In genomic region chr3:131137119-131137781, GRCm38 (mm10) we compare ENCODE assay signal across 11 mouse cellular contexts. TPM values are rescaled to one million over a fixed set of nuclear protein-coding genes. Genes with fewer than 3 reads are reported as not detected.
A peak's percentile ranks its signal among the peaks of the same experiment; 100 is the strongest.
DNase-seq lines count a peak whose midpoint lies in the region; ATAC-seq lines count a peak whose summit lies in the region.
"Had no signal": no experiment of that assay in that cellular context is flagged by ENCODE, and none has a peak within 500 bp of the region (broad histone marks: within the 10 kb centered on the region; RNA-seq: fewer than 3 reads in every experiment).

No protein-coding gene starts in this region.

- ATAC-seq in limb, embryonic 13.5 days (ENCODE audit: low FRiP score, low read depth): peak; percentile 67; the same call in 1 of the 2 replicates
- ATAC-seq: liver, embryonic 12.5 days; Patski had no signal

- H3K9me3 ChIP-seq in forebrain, embryonic 10.5 days: no peaks in the 10 kb centered on the region
- no peaks in the 10 kb centered on the region for H3K9me3 ChIP-seq in limb, embryonic 13.5 days
- H3K9me3 ChIP-seq: liver, embryonic 12.5 days had no signal

- intact Hi-C loops in left cerebral cortex, postnatal 4 days (cut with DNase I): no loop called here

- 23% methylated on average over 18 of the region's 18 CpGs for WGBS in forebrain, embryonic 10.5 days
- 26% methylated on average over 18 of the region's 18 CpGs for WGBS in limb, embryonic 13.5 days

- H3K4me3 ChIP-seq in forebrain, embryonic 10.5 days: peak overlapping the region; percentile 35
- peak overlapping the region; percentile 5 for H3K4me3 ChIP-seq in limb, embryonic 13.5 days
- H3K4me3 ChIP-seq: liver, embryonic 12.5 days had no signal

- H3K27me3 ChIP-seq in forebrain, embryonic 10.5 days (ENCODE audit: poor library complexity, severe bottlenecking): 0 out of 2 replicates have a peak, but pooled peaks cover 2% of the 10 kb centered on the region
- no peaks in the 10 kb centered on the region for H3K27me3 ChIP-seq in limb, embryonic 13.5 days
- no peaks in the 10 kb centered on the region for H3K27me3 ChIP-seq in splenic B cell, adult 2 months (ENCODE audit: control insufficient read depth, insufficient read depth, low read length, poor library complexity, severe bottlenecking)
- H3K27me3 ChIP-seq: Patski had no signal

- peak overlapping the region; percentile 56 for H3K4me2 ChIP-seq in limb, embryonic 13.5 days (replicated peaks)
- H3K4me2 ChIP-seq: liver, embryonic 12.5 days had no signal

- H3K27ac ChIP-seq in forebrain, embryonic 10.5 days: peak overlapping the region; percentile 83
- peak overlapping the region; percentile 44; the same call in 1 of the 2 replicates for H3K27ac ChIP-seq in limb, embryonic 13.5 days
- H3K27ac ChIP-seq: liver, embryonic 12.5 days had no signal

- H3K4me1 ChIP-seq in forebrain, embryonic 10.5 days: peaks cover 79% of the 10 kb centered on the region
- H3K4me1 ChIP-seq in limb, embryonic 13.5 days: peaks cover 59% of the 10 kb centered on the region
- H3K4me1 ChIP-seq: liver, embryonic 12.5 days had no signal

- H3K36me3 ChIP-seq in forebrain, embryonic 10.5 days (replicated peaks): peaks cover 20% of the 10 kb centered on the region
- no peaks in the 10 kb centered on the region for H3K36me3 ChIP-seq in limb, embryonic 13.5 days
- no peaks in the 10 kb centered on the region for H3K36me3 ChIP-seq in splenic B cell, adult 2 months (ENCODE audit: control insufficient read depth, insufficient read depth, low read length, poor library complexity, severe bottlenecking)
- H3K36me3 ChIP-seq: liver, embryonic 12.5 days had no signal

- H3K9ac ChIP-seq in limb, embryonic 13.5 days: no peak overlapping the region
- H3K9ac ChIP-seq: liver, embryonic 12.5 days had no signal

- DNase-seq in right cerebral cortex, postnatal 4 days: peak; percentile 13
- no peak for DNase-seq in right cerebral cortex, adult 18-20 months
- DNase-seq in forebrain, embryonic 10.5 days (ENCODE audit: extremely low spot score, low spot score): peak; percentile 80
- peak; percentile 28 for DNase-seq in splenic B cell, adult 2 months (ENCODE audit: low read depth, low spot score)
- DNase-seq in left cerebral cortex, postnatal 4 days: no peak
- no peak for DNase-seq in gastrocnemius, adult 18-20 months (ENCODE audit: low spot score)
- no peak for DNase-seq in kidney, postnatal 14 days
- DNase-seq: cerebellum, adult 8-10 months had no signal

RNA-seq across cellular contexts. Expression of gene Lef1, which starts 27.0 kb away (rescaled TPM):
- 48.3 and 50.7 TPM in 2 replicates for polyA plus RNA-seq in forebrain, embryonic 10.5 days (2016; fragmentation: Nextera tagmentation; extraction: Ambion mirVana)
- 47.9 and 52.0 TPM in 2 replicates for polyA plus RNA-seq in limb, embryonic 13.5 days (2015; fragmentation: Nextera tagmentation; extraction: Ambion mirVana)
- 1 to 10 TPM; 6.6 to 7.9 TPM for total RNA-seq in left cerebral cortex, postnatal 4 days (2021)
- total RNA-seq in gastrocnemius, adult 18-20 months (2021): under 1 TPM in 1 of 2 experiments, not detected in 1; 0.07 TPM

Comparison
In these comparisons a context has a peak if more than half of its experiments do, and no peak if none do; other contexts are left out.
1. DNase-seq: peak in right cerebral cortex, postnatal 4 days (single experiment), forebrain, embryonic 10.5 days (single experiment) and splenic B cell, adult 2 months (single experiment); none in right cerebral cortex, adult 18-20 months (single experiment), left cerebral cortex, postnatal 4 days (single experiment), gastrocnemius, adult 18-20 months (single experiment) and kidney, postnatal 14 days (single experiment).
2. RNA of gene Lef1, which starts 27.0 kb away (total RNA-seq): 6.6 to 7.9 TPM in left cerebral cortex, postnatal 4 days; 0.07 TPM in gastrocnemius, adult 18-20 months; every median in the first group is over 4 times any median in the second.